Mouse (Mus musculus) heart, postnatal 36 days (tissue): ENCODE data around the gene Agap3. TPM values are rescaled to one million over a fixed set of nuclear protein-coding genes. Genes with fewer than 3 reads are reported as not detected.

Source experiments
- DNase-seq, 2 experiments: peaks; one replicate each; pipeline ENCODE4 v3.0.0; 2021 to 2022
- intact Hi-C: fragments of 180-260 bp; cut with DNase I; formaldehyde crosslinking; loops from one replicate; pipeline ENCODE4 v1.15.1; 2025
- total RNA-seq, 2 experiments: library from RNA; stranded (reverse); gene quantifications; 2 replicates each; pipeline ENCODE4 v1.2.3; 2021

Gene Agap3
- total RNA-seq, 2 experiments from 2014 or later: 83.6 to 91.1 TPM

- intact Hi-C loops: no loop called here
- DNase-seq: no peak
Observed at GRCm38 (mm10) chr5:24502786-24503185, 50.8 kb downstream of the Agap3 start.

DNA sequence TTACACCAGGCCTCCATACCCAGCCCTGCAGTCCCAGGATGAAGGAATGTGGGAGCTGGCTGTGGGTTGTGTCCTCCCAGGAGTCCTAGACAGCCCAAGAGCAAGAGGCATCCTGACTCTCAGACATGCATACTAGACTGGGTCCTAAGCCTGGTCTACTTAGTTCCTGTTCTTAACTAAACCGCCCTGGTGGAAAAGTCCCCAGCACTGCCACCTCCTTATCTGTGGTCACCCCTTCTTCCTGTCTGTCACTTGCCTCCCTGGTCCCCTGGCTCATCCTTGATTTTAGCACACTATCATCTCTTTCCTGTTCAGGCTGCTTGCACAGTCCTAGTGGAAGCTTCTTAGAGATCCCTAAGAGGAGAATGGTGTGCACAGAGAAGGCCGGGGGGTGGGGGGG lies 53.5 kb downstream of the Agap3 start:
- intact Hi-C loops: no loop called here
- DNase-seq: no peak

DNA sequence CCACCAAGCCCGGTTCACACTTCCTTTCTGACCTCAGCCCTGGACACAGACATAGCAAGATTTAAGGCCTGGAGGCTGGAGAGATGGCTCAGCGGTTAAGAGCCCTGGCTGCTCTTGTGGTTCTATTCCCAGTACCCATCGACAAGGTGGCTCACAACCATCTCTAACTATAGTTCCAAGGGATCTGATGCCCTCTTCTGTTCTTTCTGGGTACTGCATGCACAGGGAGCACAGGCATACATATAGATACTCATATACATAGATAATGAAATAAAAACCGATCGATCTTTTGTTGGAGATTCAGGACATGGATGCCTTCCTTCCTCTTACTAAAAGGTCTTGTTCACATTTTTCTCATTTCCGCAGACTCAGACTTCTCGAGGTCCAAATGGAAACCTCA lies 56.4 kb downstream of the Agap3 start:
- intact Hi-C loops: no loop called here
- DNase-seq: no peak

GRCm38 (mm10) chr5:24510635-24511034 lies 58.7 kb downstream of the Agap3 start:
- intact Hi-C loops: loop anchor here (2.0 kb wide), 2 partner anchors 88 to 142 kb away; no protein-coding TSS in a partner anchor

DNA sequence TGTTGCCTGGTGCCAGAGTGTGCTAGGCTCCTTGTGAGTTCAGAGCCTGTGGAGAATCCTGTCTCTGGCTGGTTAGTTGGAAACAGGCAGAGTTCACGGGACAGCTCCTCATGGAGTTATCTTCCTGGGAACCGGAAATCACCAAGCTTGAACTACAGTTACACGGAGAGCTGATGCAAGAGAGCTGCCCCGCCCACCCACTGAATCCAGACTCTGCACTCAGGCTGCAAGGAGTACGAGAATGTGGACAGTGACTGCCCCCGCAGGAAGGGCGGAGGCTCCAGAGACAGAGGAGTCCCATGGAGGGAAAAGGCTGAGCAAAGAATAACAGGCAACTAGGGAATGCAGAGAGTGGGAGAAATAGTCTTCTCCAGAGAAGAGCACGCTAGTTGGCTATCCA lies 60.3 kb downstream of the Agap3 start:
- DNase-seq: peak; percentile 23 to 32
- intact Hi-C loops: no loop called here

More at GRCm38 (mm10) chr5:24510635-24511034, 58.7 kb downstream of the Agap3 start:
- DNase-seq: peak; percentile 52 to 56

DNA sequence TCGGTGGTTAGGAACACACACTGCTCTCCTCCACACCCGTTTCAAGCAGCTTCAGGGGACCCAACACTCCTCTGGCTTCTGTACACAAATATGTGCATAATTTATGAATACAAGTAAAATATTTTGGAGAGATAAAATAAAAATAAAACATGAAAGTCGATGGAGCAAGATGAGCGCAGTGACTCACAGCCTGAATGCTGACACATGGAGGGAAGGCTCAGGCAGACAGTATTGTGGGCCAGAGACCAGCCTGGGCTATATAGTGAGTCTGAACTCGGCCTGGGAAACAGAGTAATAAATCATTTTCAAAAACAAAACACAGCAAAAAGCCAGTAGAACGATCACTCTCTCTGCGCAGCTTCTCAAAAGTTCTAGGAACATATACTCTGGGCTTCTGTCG lies 69.4 kb downstream of the Agap3 start:
- DNase-seq: no peak
- intact Hi-C loops: no loop called here

DNA sequence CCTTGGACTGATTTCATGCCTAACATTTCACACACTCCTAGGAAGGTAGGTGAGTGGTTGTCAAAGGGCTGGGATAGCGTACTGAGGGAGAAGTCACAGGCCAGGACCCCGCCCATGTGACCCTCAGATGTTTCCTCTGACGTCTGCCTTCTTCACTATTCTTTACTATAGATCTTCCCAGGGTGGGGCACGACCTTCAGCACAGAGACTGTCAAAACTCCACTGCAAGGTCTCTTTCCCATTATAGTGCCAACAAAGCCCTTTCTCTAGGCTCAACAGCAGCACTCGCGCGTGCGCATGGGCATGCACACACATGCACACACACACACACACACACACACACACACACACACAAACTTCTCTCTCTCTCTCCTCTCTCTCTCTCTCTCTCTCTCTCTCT lies 71.8 kb downstream of the Agap3 start:
- DNase-seq: no peak
- intact Hi-C loops: no loop called here

DNA sequence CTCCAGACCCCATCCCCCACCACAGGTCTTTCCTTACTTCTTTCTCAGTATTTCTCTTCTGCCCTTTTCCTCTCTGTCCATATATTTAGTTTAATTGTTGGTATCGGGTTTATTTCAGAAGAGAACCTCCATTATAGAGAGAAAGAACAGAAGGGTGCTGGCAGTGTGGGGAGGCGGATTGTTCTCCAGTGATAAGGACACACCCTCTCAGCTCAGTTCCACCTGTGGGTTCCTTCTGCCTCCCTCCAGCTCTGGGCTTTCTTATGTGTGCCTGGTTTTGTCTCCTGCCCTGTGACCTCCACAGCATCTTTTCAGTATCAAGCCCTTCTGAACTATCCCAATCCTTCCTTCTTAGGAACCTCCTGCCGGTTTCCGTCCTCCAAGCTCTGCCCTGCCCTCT lies 72.5 kb downstream of the Agap3 start:
- DNase-seq: no peak
- intact Hi-C loops: no loop called here

DNA sequence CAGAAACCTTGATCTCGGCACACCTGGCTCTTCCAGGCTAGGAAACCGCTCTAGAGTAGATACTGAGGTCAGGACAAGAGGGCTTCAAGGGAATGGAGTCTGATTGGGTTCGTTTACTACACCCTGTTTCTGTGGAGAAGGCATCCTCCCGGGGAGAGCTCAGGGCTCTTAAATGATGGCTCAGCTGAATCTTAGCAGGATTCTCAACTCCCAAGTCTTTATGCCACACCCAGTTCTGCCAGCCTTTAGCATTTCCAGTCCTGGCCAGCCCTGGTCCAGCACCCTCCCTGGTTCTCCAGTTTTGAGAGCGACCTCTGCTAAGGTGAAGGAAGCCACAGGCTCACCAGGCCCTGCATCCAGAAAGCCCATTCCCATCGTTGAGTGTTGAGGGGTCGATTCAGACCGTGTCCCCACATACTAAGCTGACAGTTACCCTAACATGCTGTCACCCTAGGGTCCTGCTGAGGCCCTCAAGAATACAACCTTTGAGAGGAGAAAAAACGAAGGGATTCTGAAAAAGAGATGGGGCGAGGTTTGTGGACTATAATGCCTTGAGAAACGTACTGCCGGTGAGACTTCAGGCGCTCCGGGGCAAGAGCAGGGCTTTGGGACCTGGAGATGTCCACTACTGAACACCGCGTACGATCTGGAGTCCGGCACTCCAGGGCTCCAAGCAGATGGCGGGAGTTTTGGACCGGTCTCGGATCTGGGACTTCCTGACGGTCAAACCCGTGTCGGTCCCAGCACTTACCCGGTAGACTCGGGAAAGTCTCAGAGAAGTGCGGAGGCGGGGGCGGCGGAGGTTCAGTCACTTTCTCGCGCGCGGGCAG lies 73.6 kb downstream of the Agap3 start:
- intact Hi-C loops: no loop called here
- no peak for DNase-seq

DNA sequence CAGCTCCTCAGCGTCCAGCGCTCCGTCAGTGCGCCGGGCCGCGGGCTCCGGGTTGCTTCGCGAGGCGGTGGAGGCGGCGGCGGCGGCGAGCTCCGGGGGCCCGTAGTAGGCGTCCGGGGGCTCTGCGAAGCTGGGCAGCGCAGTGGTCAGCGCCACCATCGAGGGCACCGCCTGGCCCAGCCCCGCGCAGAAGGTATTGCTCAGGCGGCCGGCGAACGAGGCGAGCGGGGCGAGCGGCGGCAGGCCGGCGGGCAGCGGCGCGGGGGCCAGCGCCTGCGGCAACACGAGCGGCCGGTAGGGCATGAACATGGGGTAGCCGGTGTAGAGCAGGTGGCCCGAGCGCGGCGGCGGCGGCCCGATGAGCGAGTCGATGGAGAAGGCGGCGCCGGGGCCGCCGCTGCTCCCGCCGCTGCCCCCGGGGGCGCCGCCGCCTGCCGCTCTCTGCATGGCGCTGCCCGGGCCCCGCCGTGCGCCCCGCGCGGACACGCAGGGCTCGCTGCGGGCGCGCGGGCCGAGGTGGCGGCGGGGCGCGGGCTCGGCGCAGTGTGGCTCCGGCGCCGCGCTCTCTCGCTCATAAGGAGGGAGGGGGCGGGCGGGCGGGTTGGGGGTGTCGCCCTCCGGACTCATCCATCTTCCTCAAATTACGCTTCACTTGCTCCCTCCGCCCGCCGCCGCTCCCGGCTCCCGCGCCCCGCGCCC lies 74.4 kb downstream of the Agap3 start:
- intact Hi-C loops: no loop called here
- no peak for DNase-seq

DNA sequence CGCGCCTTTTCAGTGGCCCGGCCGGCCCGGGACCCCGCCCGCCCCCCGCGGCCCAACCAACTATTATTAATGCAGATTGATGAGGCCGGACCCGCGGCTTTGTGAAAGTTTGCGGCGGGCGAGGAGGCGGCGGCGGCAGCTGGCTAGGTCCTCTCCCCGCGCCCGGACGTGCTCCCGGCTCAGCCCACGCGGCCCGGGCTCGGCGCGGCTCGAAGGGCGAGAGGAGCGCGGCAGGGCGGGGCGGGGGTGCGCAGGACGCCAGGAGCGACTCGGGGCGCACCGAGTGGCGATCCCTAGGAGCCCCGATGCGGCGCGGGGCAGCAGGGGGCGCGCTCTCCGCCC lies 74.9 kb downstream of the Agap3 start, which contains the start of gene Gbx1:
TSS of gene Gbx1 (minus strand) at position 314 of the 342 bp plus-strand sequence.
- DNase-seq: peak in 1 of 2 experiments; percentile 38
- intact Hi-C loops: no loop called here

- intact Hi-C loops: no loop called here
- no peak for DNase-seq
Observed at GRCm38 (mm10) chr5:24527780-24528179, 75.8 kb downstream of the Agap3 start.

- peak; percentile 95 for DNase-seq
- intact Hi-C loops: loop anchor here (2.0 to 5.0 kb wide), 2 partner anchors 67 to 122 kb away; no protein-coding TSS in a partner anchor
Observed at GRCm38 (mm10) chr5:24530042-24530689, 78.2 kb downstream of the Agap3 start.

DNA sequence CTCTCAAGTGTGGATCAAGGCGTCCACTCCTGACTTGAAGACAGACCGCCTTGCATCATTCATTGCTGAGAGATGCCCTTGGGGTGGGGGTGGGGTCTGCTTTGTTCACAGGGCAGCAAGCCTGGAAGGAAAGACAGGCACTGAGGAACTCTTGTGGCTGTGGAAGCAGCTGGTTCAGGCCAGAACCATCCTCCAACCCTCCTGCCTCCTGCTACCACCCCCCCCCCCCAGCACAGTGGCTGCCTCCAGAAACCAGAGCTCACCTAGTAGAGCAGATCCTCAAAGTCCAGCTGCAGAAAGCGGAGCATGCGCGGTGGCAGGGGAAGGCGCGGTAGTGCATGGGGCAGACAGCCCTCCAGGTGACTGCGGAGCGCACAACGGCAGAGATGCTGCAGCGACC lies 81.4 kb downstream of the Agap3 start:
- intact Hi-C loops: loop anchor here (5.0 kb wide), 1 partner anchor 119 kb away; no protein-coding TSS in a partner anchor
- no peak for DNase-seq

DNA sequence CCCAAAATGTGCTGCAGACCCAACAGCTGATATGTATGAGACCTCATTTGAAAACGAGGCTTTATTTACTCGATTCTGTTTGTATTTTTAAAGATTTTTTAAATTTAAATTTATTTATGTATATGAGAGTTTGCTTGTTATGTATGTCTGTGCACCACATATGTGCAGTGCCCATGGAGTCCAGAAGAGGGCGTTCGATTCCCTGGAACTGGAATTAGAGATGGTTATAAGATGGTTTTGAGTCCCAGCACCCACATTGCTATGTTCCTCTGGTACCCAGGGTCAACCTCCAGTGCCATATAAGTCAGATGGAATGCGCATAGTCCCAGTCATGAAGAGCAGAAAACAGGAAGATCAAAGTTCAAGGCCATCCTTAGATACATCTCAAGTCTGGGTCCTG lies 82.3 kb downstream of the Agap3 start:
- no peak for DNase-seq
- intact Hi-C loops: loop anchor here (5.0 kb wide), 1 partner anchor 118 kb away; no protein-coding TSS in a partner anchor

- no peak for DNase-seq
- intact Hi-C loops: no loop called here
Observed at GRCm38 (mm10) chr5:24535731-24536130, 83.8 kb downstream of the Agap3 start.

- intact Hi-C loops: no loop called here
- DNase-seq: no peak
Observed at GRCm38 (mm10) chr5:24536511-24536910, 84.5 kb downstream of the Agap3 start.

DNA sequence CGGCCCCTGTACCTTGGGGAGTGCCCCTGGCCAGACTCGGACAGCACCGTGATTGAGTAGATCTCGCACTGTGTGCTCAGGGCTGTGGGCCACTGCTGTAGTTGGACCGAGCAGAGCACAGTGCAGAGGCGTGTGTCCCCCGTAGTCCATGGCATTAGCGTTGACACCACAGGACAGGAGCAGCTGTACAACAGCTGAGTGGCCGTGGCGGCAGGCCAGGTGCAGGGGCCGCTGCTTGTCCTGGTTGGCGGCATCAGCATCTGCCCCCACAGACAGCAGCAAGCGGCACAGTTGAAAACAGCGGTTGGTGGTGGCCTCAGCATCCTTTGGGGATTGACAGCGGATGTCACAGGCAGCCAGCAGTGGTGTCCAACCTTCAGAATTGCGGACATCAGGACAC lies 85.6 kb downstream of the Agap3 start:
- no peak for DNase-seq

GRCm38 (mm10) chr5:24539571-24540296 lies 87.8 kb downstream of the Agap3 start:
- intact Hi-C loops: loop anchor here (2.0 kb wide), 1 partner anchor 57 kb away; no protein-coding TSS in a partner anchor
- no peak for DNase-seq

More for the DNA sequence above, 85.6 kb downstream of the Agap3 start:
- intact Hi-C loops: no loop called here

DNA sequence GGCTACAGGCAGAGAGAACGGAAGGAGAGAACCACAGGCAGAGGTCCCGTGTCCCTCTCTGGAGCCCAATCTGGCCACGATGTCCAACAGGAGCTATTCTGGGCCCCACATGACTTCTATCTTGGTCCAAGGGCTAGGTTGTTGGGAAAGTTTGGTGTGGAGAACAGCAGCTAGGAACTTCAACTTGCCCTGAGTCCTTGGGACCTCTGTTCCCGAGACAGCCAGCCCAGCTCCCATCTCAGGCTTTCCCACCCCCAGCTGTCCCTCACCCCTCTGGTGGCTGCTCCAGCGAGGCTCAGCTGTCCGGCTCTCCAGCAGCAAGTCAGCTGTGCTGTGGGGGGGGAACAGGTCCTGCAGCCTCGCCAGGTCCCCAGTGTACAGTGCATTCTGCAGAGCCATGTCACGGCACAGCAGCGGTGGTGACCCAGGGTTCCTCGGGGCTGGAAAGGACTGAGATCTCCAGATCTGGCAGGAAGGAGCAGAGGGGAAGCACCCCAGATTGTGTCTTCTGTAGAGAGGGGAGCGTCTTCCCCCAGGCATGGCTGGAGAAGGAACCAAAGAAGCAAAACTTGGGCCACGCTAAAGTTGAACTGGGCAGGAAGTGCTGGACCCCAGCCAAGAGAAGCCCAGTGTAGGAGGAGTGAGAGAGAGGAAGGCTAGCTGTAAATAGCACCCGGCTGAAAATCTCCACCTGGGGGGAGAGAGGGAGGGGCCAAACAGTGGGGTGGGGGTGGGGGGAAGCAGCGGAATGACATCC lies 88.6 kb downstream of the Agap3 start, which contains the start of gene Asb10:
TSS of gene Asb10 (minus strand) at position 592 of the 757 bp plus-strand sequence.
- intact Hi-C loops: loop anchor here (2.0 kb wide), 1 partner anchor 56 kb away; no protein-coding TSS in a partner anchor
- peak; percentile 78 to 81 for DNase-seq
